Mouse (Mus musculus): ENCODE results near the gene 6330409D20Rik. TPM values are rescaled to one million over a fixed set of nuclear protein-coding genes. Genes with fewer than 3 reads are reported as not detected.

6330409D20Rik gene
- not detected for total RNA-seq (2021)

GRCm38 (mm10) chr2:32740916-32741272, at the start of gene 6330409D20Rik:
Gene 6330409D20Rik (minus strand): TSS chr2:32741016.
- DNase-seq = no peak

- no peak for DNase-seq
Measured at GRCm38 (mm10) chr2:32788581-32788980, 47.8 kb upstream of the 6330409D20Rik start.

DNA sequence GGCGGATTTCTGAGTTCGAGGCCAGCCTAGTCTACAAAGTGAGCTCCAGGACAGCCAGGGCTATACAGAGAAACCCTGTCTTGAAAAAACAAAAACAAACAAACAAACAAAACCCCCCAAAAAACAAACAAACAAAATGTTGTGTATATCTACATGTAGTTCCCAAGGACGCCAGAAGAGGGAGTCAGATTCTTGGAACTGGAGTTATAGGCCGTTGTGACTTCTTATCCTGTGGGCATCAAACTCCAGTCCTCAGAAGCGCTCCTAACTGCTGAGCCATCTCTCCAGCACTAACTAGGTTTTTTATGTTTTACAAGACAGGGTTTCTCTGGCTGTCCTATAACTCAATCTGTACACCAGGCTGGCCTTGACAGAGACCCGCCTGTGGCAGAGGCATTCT, 46.4 kb upstream of the 6330409D20Rik start:
- no peak for DNase-seq

GRCm38 (mm10) chr2:32784048-32784681, 43.3 kb upstream of the 6330409D20Rik start, which contains the start of gene Cfap157:
Gene Cfap157 (minus strand): TSS chr2:32784428.
- DNase-seq = peak; percentile 53

- no peak for DNase-seq
Measured at GRCm38 (mm10) chr2:32781710-32782109, 40.9 kb upstream of the 6330409D20Rik start.

DNA sequence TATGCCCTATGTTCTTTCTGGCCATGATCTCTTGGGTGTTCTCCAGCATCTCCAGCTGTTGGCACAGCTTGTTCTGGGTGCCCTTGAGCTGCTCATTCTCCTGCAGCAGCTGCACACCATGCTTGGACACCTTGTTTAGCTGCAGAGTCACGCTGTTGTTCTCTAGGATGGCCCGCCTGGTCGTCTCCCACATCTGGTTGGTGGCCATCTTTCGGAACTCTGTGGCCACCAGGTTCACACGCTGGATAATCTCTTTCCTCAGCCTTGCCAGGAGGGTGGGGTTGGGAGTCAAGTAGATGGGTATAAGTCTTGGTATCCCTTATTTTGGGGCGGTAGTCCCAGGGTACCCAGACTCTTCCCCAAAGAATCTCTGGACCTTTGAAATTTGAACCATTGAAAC, 38.9 kb upstream of the 6330409D20Rik start:
- DNase-seq = no peak

- DNase-seq = peak; percentile 85
Measured at GRCm38 (mm10) chr2:32779131-32779530, 38.3 kb upstream of the 6330409D20Rik start.

DNA sequence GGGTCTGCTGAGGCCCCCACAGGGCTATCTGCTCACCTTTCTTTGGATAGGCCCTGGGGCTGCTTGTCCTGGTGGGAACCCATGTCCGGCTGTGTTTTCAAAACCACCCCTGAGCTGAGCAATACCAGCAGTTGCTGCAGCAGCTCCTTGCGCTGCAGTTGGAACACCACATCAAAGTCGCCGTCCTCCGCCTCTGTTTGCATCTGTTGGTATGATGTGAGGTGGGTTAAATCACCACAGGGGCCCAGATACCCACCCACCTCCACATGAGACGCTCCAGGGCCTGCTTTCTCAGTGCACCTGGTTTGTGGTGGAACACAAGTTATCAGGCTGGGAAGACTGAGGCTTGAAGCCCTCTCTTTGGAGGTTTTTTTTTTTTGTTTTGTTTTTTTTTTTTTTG, 37.3 kb upstream of the 6330409D20Rik start:
- DNase-seq = no peak

DNA sequence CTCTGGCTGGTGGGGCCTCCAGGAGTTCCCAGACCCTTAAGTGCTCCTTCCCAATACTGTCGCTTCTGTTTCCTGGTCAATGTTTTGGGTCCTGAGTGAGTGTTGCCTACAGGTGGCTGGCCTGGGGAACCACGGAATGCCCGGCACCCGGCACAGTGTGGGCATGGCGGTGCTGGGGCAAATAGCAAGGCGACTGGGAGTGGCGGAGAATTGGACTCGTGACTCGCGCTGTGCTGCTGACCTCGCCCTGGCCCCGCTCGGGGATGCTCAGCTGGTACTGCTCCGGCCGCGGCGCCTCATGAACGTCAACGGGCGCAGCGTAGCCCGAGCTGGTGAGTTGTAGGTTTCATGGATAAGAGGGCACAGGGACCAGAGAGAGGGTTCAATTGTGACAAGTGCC, 35.4 kb upstream of the 6330409D20Rik start:
- no peak for DNase-seq

- DNase-seq = peak; percentile 99
Measured at GRCm38 (mm10) chr2:32775359-32776074, 34.7 kb upstream of the 6330409D20Rik start, which contains the start of the genes Ttc16 and Ptrh1. Gene Ttc16 (minus strand): TSS chr2:32775633. Gene Ptrh1 (plus strand): TSS chr2:32775786.

DNA sequence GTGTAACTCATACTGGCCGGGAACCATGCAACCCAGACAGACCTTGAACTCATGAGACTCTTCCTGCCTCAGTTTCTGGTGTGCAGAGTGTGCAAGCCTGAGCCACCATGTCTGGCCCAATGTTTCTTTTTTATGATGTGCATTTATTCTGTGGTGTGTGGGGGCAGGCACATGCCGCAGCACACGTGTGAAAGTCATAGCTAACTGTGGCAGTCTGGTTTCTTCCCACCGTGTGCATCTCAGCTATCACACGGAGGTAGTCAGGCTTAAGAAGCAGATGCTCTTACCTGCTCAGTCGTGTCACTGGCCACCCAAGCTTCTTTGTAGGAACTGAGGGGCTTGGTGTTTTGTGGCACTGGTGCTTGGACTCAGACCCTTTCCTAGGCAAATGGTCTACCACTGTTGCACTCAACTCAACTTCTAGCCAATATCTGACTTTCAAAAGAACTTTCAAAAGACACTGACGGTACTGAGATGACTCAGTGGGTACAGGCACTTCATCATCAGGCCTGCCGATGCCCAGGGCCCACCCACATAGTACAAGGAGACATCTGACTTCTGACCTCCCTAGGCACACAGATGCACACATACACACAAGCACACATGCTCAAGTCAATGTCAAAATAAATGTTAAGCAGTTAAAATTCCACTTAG, 31.9 kb upstream of the 6330409D20Rik start:
- no peak for DNase-seq

DNA sequence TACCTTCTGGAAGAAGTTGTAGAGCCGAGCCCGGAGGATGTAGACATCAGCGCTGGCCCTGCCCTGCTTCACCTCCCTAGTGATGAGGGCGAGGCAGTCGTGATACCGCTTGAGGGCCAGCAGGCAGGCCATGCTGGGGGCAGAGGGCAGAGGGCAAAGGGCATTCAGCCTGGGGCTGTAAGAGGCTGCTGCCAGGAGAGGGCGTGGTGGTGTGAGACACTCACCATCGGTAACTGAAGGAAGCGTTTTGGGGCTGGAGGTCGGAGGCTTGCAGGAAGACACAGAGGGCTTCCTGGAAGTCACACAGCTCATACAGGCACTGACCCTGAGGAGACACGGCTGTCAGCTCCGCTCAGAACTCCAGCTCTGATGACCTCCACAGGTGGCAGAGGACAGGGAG, 31.1 kb upstream of the 6330409D20Rik start:
- DNase-seq = no peak

GRCm38 (mm10) chr2:32769327-32770085, 28.7 kb upstream of the 6330409D20Rik start:
- no peak for DNase-seq

- no peak for DNase-seq
Measured at GRCm38 (mm10) chr2:32768661-32769285, 28.0 kb upstream of the 6330409D20Rik start.

DNA sequence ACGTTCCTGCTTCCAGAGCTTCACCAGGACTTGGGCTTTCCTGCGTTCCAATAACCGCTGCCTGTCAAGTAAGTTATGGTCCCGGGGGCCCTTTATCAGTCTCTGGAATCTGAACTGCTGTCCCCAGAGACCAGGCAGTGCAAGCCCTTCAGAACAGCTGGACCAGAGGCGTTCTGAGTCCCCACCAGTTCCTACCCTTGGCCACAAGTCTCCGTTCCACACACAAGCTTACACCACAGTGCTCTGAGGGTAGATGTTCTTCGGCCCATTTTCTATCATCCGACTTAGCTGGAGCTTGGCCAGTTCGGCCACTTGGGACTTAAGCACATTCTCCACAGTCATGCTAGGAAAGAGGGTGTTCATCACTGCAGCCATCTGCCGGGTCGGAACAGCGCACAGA, 26.4 kb upstream of the 6330409D20Rik start:
- DNase-seq = no peak

GRCm38 (mm10) chr2:32763353-32763752, 22.5 kb upstream of the 6330409D20Rik start:
- DNase-seq = no peak

DNA sequence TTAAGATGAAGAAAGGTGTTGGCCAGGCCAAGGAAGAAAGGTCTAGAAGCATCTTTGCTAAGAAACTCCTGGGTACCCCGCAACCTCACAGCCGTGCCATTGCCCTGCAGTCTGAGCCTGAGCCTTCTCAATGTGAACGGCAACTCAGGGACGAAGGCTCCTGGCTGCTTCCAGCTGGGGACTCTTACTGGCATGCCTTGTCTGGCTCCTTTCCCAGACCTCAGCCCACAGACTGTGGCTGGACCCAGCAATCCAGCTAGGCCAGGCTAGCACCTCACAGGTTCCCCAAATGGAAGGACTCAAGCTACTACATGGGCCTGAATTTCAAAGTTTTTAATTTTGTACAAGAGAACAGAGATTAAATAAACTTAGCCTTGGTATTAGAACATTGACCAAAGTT, 21.0 kb upstream of the 6330409D20Rik start:
- no peak for DNase-seq

DNA sequence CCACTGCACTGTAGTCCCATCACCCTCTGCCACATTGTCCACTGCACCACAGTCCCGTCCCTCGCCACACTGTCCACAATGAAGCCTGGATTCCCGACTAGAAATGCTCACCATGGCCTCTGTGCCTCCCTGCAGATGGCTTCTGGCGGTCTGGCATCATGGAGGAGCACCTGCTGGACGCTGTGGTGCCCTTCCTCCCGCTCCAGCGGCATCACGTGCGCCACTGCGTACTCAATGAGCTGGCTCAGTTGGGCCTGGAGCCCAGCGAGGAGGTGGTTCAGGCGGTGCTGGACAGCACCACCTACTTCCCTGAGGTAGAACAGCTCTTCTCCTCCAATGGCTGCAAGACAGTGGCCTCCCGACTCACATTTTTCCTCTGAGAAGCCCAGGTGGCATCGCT, 20.5 kb upstream of the 6330409D20Rik start:
- DNase-seq = no peak

GRCm38 (mm10) chr2:32759001-32759400, 18.2 kb upstream of the 6330409D20Rik start:
- DNase-seq = no peak

- no peak for DNase-seq
Measured at GRCm38 (mm10) chr2:32758503-32758902, 17.7 kb upstream of the 6330409D20Rik start.

DNA sequence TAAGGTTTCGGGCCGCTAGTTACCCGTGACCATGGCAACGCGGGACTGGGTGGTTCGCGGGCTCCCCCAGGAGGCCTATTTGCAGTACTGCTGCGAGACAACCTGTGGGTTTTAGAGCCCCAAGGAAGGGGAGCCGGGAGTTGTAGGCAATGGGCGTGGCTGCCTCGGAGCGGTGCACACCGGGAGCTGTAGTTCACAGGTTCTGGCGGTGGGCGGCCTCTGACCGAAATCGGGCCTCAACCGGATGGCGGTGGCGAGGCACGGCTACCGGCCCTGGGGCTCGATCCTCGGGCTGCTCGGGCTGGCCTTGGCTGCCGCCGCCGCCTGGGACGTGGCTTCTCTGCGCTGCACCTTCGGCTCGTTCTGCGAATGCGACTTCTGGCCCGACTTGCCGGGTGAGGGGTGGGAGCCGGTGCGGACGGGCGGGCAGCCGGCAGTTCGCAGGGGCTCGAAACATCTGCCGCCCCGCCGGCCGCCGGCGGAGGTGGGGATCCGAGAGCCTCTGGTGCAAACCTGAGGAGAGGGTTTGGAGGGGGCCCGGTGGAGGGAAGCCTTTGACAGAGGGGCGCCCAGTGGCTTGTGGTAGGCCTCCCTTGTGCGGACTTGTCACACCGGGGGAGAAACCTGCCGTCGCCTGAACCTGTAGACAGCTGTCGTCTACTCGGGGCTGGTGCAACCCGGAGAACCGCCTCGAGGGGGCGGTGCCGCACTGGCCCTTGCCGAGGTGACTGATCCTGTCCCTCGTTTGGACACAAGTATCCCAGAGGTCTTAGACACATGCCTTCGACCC, 16.4 kb upstream of the 6330409D20Rik start, which contains the start of gene Tor2a:
TSS of gene Tor2a (plus strand) at position 179 of the 790 bp plus-strand sequence.
- peak; percentile 98 for DNase-seq

All from heart, postnatal 4 days (tissue).